Mouse (Mus musculus): ENCODE measurements around the gene Tnni1.

Tnni1 gene

DNA sequence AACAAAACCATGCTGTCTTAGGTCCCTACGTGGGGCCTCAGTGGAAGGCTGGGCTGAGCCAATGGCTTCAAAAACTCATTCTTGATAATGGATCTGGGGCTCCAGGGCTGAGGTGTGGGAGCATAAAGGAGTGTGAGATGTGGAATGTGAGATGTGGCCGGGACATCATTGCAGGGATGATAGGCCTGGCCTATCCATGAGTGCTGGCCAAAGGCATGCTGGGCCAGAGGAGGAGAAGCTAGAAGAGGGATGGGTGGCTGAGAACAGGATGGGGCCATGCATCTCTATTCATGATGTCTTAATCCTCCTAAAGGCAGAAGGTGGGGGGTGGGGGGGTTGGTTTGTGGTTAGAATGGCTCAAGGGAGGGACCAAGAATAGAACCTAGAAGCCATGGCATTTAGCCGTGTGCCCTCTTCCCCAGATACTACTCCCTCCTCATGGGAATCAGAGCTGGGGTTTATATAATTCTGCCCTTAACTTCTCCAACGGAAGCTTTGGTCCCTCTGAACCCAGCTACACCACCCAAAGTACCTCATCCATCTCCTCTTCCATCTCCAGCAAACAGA is 11.8 kb upstream of the Tnni1 start:
- no peak for DNase-seq

DNA sequence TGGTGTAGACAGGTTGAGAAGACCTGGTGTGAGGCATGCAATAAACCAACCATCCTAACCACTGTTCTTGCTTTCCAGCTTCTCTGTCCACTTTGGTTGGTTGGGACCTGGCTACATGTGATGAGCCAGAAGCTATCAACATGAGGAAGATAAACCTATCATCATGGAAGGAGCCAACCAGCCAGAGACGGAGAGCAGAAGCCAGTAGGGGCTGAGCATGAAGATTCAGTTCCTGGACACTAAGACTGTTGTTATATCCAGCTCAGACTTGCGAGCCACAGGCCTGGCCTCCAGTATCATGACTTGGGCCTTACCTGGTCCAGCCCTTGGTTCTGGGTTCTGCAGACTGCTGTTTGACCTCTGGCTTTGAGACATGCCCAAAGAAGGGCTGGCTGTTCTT is 10.8 kb upstream of the Tnni1 start:
- no peak for DNase-seq

DNA sequence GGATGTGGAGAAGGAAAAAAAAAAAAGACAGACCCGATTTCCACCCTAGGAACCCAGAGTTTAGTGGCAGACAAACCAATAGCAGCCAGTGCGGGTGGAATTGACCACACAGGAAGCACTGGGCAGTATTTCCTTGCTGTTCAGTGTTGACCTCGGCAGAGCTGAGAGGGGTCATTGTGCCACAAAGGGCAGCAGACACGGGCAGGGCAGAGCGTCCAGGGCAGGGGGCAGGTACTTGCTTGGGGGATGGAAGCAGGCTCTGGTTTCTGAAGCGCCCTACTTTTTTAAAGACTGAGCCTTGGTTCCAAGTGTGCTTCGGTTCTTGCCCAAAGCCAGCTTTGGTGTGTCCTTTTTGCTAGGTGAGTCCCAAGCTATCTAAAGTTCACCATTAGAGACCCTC is 9.0 kb upstream of the Tnni1 start:
- no peak for DNase-seq

DNA sequence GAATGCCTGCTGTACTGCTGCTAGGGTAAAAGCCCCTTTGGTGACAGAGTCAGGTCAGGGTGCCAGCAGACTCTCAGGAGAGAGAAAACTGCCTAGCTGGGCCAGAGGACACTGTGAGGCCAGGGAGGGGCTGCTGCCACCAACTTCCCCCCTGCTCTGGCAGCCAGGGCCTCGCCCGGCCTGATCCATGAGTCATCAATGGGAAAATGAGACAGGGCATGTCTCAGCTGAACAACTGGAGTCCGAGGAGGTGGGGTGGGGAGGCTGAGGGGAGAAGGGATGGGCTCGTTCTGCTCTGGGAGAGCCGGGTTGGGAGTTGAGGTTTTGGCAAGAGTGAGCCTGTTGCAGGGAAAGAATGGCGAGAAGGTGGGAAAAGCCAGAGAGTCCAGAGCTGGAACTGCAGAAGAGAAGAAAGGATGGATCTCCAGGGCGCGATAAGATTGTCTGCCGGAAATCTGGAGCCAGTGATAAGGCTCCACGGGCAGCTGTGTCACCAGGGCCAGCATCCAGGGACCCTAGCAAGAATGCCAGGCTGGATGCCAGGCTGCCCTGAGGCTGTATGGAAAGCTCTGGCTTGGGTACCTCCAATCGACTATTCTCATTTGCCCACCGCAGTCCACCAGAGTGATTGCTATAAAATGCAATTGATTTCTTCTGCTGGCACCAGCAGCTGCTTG is 8.2 kb upstream of the Tnni1 start:
- DNase-seq, result peak; percentile 56

DNA sequence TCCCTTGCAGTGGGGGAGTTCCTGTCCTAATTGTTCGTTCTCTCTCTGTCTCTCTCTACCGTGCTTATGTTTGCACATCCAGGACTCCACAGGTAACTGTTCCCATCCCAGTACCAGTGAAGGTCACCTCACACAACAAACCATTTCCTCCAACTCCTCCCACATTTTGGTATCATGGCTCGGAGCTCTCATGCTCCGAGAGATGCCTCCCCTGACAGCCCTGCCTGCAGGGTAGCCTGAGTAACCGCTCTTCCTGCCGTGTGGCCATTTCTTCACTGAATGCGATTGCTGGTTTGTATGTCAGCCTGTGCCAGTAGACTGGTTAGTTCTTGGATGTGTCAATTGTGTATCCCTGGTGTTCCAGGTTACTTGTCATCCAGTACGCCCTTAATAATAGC is 7.7 kb upstream of the Tnni1 start:
- no peak for DNase-seq

GRCm38 (mm10) chr1:135776596-135776995 is 2.6 kb upstream of the Tnni1 start:
- no peak for DNase-seq

GRCm38 (mm10) chr1:135777046-135777445 is 2.2 kb upstream of the Tnni1 start:
- DNase-seq, result no peak

DNA sequence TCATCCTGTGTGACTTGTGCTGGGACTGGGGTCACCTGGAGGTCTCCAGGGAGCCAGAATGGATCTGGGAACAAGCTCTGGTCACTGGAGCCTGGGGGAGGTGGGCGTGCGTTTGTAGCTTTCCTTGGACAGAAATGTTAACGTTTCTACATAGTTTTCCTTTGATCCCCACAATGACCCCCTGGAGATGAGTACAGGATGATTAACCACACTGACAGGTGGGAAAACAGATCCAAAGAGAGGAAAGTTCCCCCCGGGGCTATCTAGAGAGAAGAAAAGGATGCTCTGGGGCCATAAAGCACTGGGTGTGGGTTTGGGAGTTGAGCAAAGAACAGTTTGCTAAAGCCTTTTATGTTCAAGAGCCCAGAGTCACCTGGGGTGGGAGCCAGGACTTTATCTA is 1.4 kb downstream of the Tnni1 start:
- DNase-seq, result no peak

GRCm38 (mm10) chr1:135781220-135781619 is 2.0 kb downstream of the Tnni1 start:
- peak; percentile 85 for DNase-seq

DNA sequence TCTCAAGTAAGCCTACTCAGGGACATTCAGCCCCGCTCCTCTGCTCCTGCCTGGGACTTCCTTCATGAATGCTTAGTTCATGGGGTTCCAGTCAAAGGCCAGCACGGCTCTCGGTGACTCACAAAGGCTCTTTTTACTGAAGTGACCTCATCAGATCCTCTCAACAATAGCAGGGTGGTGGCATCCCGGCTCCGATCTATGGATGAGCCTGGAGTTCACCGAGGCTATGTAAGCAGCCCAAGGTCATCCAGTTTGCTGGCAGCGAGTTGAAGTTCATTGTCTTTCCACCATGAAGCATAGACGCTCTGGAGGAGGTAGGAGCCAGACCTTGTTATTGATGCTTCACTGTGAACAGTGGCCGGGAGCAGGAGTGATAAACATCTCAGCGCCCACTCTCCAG is 3.6 kb downstream of the Tnni1 start:
- DNase-seq, result no peak

GRCm38 (mm10) chr1:135787799-135788198 is 8.6 kb downstream of the Tnni1 start:
- peak; percentile 87 for DNase-seq

GRCm38 (mm10) chr1:135788708-135789107 is 9.5 kb downstream of the Tnni1 start:
- peak; percentile 50 for DNase-seq

- peak; percentile 87 for DNase-seq
These were observed 10.6 kb downstream of the Tnni1 start for GRCm38 (mm10) chr1:135789815-135790214.

- DNase-seq, result no peak
These were observed 13.1 kb downstream of the Tnni1 start for GRCm38 (mm10) chr1:135792143-135792939.

DNA sequence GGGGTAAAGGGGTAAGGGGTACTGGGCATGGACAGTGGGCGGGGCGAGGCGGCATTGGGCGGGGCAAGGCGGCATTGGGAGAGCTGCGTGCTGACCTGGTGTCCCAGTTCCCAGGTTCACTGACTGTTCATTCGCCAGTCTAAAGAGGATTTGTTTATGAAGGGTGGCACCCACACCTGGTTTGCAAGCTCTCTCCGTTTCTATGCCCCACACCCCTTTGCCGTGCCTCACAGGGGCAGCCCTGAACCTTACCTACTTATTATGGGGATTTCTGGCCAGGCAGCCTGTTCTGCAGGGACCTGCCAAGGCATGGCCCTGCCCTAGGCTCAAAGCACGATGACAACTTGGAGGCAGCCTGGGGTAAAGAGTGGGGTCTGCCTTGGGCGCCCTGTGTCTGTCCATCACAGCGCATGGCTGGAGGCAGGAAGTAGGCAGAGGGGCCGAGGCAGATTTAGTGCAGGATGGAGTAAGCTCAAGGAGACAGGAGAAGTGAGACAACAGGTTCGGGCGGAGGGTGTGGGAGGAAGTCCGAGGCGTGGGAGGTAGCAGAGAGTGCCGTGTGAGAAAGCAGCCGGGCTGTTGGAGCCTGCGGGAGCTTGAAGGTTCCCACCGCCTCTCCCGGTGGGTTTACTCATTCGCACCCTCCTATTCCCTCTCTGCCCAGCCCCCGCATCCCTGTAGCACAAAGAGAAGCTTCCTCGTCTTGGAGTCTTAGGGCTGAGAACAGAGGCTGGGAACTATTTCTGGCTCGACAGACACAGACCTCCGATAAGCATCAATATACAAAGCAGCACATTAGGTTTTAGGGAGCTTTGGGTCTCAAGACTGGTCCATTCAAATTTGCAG is 14.4 kb downstream of the Tnni1 start:
- DNase-seq, result peak; percentile 46

- DNase-seq, result peak; percentile 22
These were observed 15.2 kb downstream of the Tnni1 start for GRCm38 (mm10) chr1:135794216-135795134.

GRCm38 (mm10) chr1:135798492-135798891 is 19.3 kb downstream of the Tnni1 start:
- DNase-seq, result no peak

- DNase-seq, result no peak
These were observed 19.9 kb downstream of the Tnni1 start for GRCm38 (mm10) chr1:135799109-135799627.

DNA sequence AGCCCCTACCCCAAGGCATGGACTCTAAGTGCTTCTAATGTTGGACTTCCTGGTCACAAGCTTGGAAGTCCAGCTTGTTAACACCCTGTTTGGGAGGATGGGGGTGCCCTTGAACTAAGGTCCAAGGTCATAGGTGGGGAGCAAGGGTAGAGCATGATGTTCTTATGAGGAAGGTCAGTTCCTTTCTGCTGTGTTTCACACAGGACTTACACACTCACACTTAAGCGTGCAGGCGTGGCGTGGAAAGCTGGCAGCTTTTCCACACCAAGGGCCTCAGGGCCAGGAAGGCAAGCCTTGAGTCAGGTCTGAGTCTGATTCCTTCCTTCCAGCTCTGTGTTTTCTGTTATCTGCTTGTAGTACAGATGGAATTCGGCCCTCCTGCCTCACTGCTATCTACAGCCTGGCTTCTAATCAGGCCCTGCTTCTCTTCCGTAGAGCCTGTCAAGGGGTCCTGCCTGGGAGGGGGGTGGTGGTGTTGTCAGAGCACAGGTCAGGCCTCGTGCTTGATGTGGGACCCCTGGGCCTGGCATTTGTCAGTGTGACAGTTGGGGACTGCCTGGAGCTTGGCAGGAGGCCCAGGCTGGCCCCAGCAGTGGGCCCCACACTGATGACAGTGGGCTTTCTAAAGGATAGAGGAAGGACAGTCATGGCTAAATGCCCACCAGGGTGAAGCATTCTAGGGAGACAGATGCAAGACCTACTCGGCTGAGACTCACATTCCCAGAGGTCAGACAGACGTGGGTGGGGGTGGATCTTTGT is 21.1 kb downstream of the Tnni1 start:
- DNase-seq, result no peak

GRCm38 (mm10) chr1:135807546-135807945 is 28.3 kb downstream of the Tnni1 start:
- DNase-seq, result no peak

DNA sequence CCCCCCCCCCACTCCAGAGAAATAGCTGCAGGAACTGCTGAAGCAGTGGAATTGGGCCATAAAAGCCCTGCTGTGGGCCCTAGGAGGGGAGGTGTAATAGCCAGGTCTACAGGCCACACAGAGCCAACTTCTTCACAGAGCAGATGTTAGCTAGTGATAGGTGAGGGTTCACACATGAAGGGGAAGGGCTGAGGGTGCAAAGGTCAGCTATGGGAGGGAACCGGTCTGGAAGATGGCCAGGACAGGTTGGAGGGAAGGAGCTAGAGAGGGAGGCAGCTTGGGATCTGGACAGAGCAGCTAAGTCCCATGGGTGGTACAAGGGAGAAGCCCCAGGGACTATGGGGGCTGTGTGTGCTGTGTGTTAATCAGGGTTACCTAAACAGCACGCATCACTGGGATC is 30.9 kb downstream of the Tnni1 start:
- DNase-seq, result no peak
